Mouse (Mus musculus) neural tube, embryonic 15.5 days (tissue): ENCODE measurements around the gene Vps13a. TPM values are rescaled to one million over a fixed set of nuclear protein-coding genes. Genes with fewer than 3 reads are reported as not detected.

Source experiments
- ATAC-seq: fragments of 200-750 bp; cut with Nextera tagmentation; 2 replicates; pipeline ENCODE4 v1.8.0; 2017; ENCODE audit warnings: mild to moderate bottlenecking, moderate TSS enrichment, moderate library complexity; ENCODE audit not compliant: low FRiP score
- H3K27ac ChIP-seq: fragments of 300-500 bp; sonication (generic); replicated peaks from 2 replicates; pipeline ENCODE4 v1.5.1; 2015; ENCODE audit warnings: mild to moderate bottlenecking, inconsistent platforms
- H3K27me3 ChIP-seq: fragments of 300-500 bp; sonication (generic); replicated peaks from 2 replicates; pipeline ENCODE4 v1.6.1; 2015; ENCODE audit warnings: inconsistent platforms
- H3K36me3 ChIP-seq: fragments of 300-500 bp; sonication (generic); 2 replicates; pipeline ENCODE4 v1.6.1; 2015; ENCODE audit warnings: inconsistent platforms
- H3K4me1 ChIP-seq: fragments of 300-500 bp; sonication (generic); 2 replicates; pipeline ENCODE4 v1.6.1; 2015; ENCODE audit warnings: inconsistent platforms
- H3K4me2 ChIP-seq: fragments of 300-500 bp; sonication (generic); 2 replicates; pipeline ENCODE4 v1.6.1; 2015; ENCODE audit warnings: inconsistent platforms, mild to moderate bottlenecking, moderate library complexity
- H3K4me3 ChIP-seq: fragments of 300-500 bp; sonication (generic); replicated peaks from 2 replicates; pipeline ENCODE4 v1.5.1; 2015; ENCODE audit warnings: mild to moderate bottlenecking, inconsistent platforms
- H3K9ac ChIP-seq: fragments of 300-500 bp; sonication (generic); replicated peaks from 2 replicates; pipeline ENCODE4 v1.6.1; 2015; ENCODE audit warnings: mild to moderate bottlenecking, inconsistent platforms
- H3K9me3 ChIP-seq: fragments of 300-500 bp; sonication (generic); replicated peaks from 2 replicates; pipeline ENCODE4 v1.6.1; 2016; ENCODE audit warnings: inconsistent platforms
- WGBS: fragments of 180-500 bp; shearing (Covaris S2); methylation state at CpG from one replicate; pipeline ENCODE4 v1.1.7; 2015; ENCODE audit warnings: mixed read lengths; 5-methylcytosine and 5-hydroxymethylcytosine counted together
- polyA plus RNA-seq: library from polyadenylated mRNA; unstranded; fragments of >200 nt; fragmentation: Nextera tagmentation; extraction: Ambion mirVana; gene quantifications from 2 replicates; pipeline ENCODE4 v1.2.1, GENCODE M21; 2015

Vps13a gene
- polyA plus RNA-seq, 1 experiment from 2014 or later = 8.8 TPM

- Histone ChIP-seq H3K4me3 (no peak overlapping the region), H3K9ac (no peak overlapping the region), H3K4me2 (no peak overlapping the region), H3K27me3 (no peaks in the 10 kb centered on the region), H3K36me3 (no peaks in the 10 kb centered on the region), H3K9me3 (no peaks in the 10 kb centered on the region), H3K27ac (no peak overlapping the region), H3K4me1 (no peaks in the 10 kb centered on the region)
- no peak for ATAC-seq
- 93% methylated on average over 6 of the region's 6 CpGs for WGBS
Observed at GRCm38 (mm10) chr19:16607634-16608033, 173.1 kb downstream of the Vps13a start.

GRCm38 (mm10) chr19:16602026-16602425, 178.7 kb downstream of the Vps13a start:
- no peak overlapping the region for H3K4me3 ChIP-seq
- H3K27me3 ChIP-seq = no peaks in the 10 kb centered on the region
- H3K27ac ChIP-seq = no peak overlapping the region
- H3K36me3 ChIP-seq = no peaks in the 10 kb centered on the region
- 81% methylated on average over 8 of the region's 8 CpGs for WGBS
- no peak overlapping the region for H3K9ac ChIP-seq
- H3K4me2 ChIP-seq = no peak overlapping the region
- ATAC-seq = no peak
- peaks cover 7% of the 10 kb centered on the region for H3K4me1 ChIP-seq
- no peaks in the 10 kb centered on the region for H3K9me3 ChIP-seq

- Histone ChIP-seq H3K4me3 (no peak overlapping the region), H3K9ac (peak overlapping the region; percentile 23), H3K27me3 (no peaks in the 10 kb centered on the region), H3K9me3 (no peaks in the 10 kb centered on the region), H3K27ac (no peak overlapping the region), H3K4me2 (peak overlapping the region; percentile 34), H3K36me3 (no peaks in the 10 kb centered on the region), H3K4me1 (peaks cover 7% of the 10 kb centered on the region)
- ATAC-seq = peak; percentile 89
- WGBS = 12% methylated on average over 9 of the region's 9 CpGs
Observed at GRCm38 (mm10) chr19:16599298-16599970, 181.3 kb downstream of the Vps13a start.

- 51% methylated on average over 11 of the region's 11 CpGs for WGBS
- no peak overlapping the region for H3K4me3 ChIP-seq
- no peaks in the 10 kb centered on the region for H3K27me3 ChIP-seq
- no peak overlapping the region for H3K27ac ChIP-seq
- H3K9ac ChIP-seq = peak overlapping the region; percentile 23
- H3K4me1 ChIP-seq = peaks cover 7% of the 10 kb centered on the region
- H3K36me3 ChIP-seq = no peaks in the 10 kb centered on the region
- H3K4me2 ChIP-seq = peak overlapping the region; percentile 34
- peak; percentile 74 for ATAC-seq
- no peaks in the 10 kb centered on the region for H3K9me3 ChIP-seq
Observed at GRCm38 (mm10) chr19:16598653-16599297, 182.0 kb downstream of the Vps13a start.

GRCm38 (mm10) chr19:16597216-16597615, 183.5 kb downstream of the Vps13a start:
- Histone ChIP-seq H3K4me3 (no peak overlapping the region), H3K9ac (no peak overlapping the region), H3K36me3 (no peaks in the 10 kb centered on the region), H3K27ac (no peak overlapping the region), H3K4me1 (peaks cover 7% of the 10 kb centered on the region), H3K9me3 (no peaks in the 10 kb centered on the region), H3K27me3 (no peaks in the 10 kb centered on the region), H3K4me2 (no peak overlapping the region)
- WGBS = 86% methylated on average over 6 of the region's 6 CpGs
- no peak for ATAC-seq

- peaks cover 4% of the 10 kb centered on the region for H3K4me1 ChIP-seq
- no peak overlapping the region for H3K9ac ChIP-seq
- H3K4me3 ChIP-seq = no peak overlapping the region
- no peak for ATAC-seq
- H3K36me3 ChIP-seq = no peaks in the 10 kb centered on the region
- H3K4me2 ChIP-seq = no peak overlapping the region
- no peaks in the 10 kb centered on the region for H3K9me3 ChIP-seq
- H3K27ac ChIP-seq = no peak overlapping the region
- no peaks in the 10 kb centered on the region for H3K27me3 ChIP-seq
Observed at GRCm38 (mm10) chr19:16593975-16594317, 186.8 kb downstream of the Vps13a start.

GRCm38 (mm10) chr19:16593256-16593974, 187.3 kb downstream of the Vps13a start:
- ATAC-seq = no peak
- H3K4me2 ChIP-seq = no peak overlapping the region
- no peak overlapping the region for H3K27ac ChIP-seq
- no peaks in the 10 kb centered on the region for H3K36me3 ChIP-seq
- no peak overlapping the region for H3K9ac ChIP-seq
- 88% methylated on average over 7 of the region's 7 CpGs for WGBS
- no peaks in the 10 kb centered on the region for H3K9me3 ChIP-seq
- H3K27me3 ChIP-seq = no peaks in the 10 kb centered on the region
- H3K4me3 ChIP-seq = no peak overlapping the region
- no peaks in the 10 kb centered on the region for H3K4me1 ChIP-seq

- no peak overlapping the region for H3K27ac ChIP-seq
- no peaks in the 10 kb centered on the region for H3K9me3 ChIP-seq
- ATAC-seq = no peak
- 7% methylated on average over 3 of the region's 3 CpGs for WGBS
- H3K27me3 ChIP-seq = no peaks in the 10 kb centered on the region
- no peak overlapping the region for H3K4me2 ChIP-seq
- H3K36me3 ChIP-seq = no peaks in the 10 kb centered on the region
- no peaks in the 10 kb centered on the region for H3K4me1 ChIP-seq
- H3K4me3 ChIP-seq = no peak overlapping the region
- H3K9ac ChIP-seq = no peak overlapping the region
Observed at GRCm38 (mm10) chr19:16585379-16585778, 195.4 kb downstream of the Vps13a start.

GRCm38 (mm10) chr19:16584546-16584945, 196.2 kb downstream of the Vps13a start:
- no peak for ATAC-seq
- Histone ChIP-seq H3K4me2 (no peak overlapping the region), H3K36me3 (no peaks in the 10 kb centered on the region), H3K4me3 (no peak overlapping the region), H3K27ac (no peak overlapping the region), H3K4me1 (no peaks in the 10 kb centered on the region), H3K9ac (no peak overlapping the region), H3K9me3 (no peaks in the 10 kb centered on the region), H3K27me3 (no peaks in the 10 kb centered on the region)
- WGBS = 95% methylated on average over 7 of the region's 7 CpGs

- H3K4me1 ChIP-seq = no peaks in the 10 kb centered on the region
- no peak overlapping the region for H3K4me3 ChIP-seq
- H3K9ac ChIP-seq = no peak overlapping the region
- 91% methylated on average over 8 of the region's 8 CpGs for WGBS
- no peaks in the 10 kb centered on the region for H3K27me3 ChIP-seq
- no peak for ATAC-seq
- no peaks in the 10 kb centered on the region for H3K36me3 ChIP-seq
- no peak overlapping the region for H3K27ac ChIP-seq
- no peak overlapping the region for H3K4me2 ChIP-seq
- no peaks in the 10 kb centered on the region for H3K9me3 ChIP-seq
Observed at GRCm38 (mm10) chr19:16580501-16580900, 200.2 kb downstream of the Vps13a start.

- no peak for ATAC-seq
- Histone ChIP-seq H3K27ac (no peak overlapping the region), H3K9me3 (no peaks in the 10 kb centered on the region), H3K36me3 (no peaks in the 10 kb centered on the region), H3K4me1 (no peaks in the 10 kb centered on the region), H3K27me3 (no peaks in the 10 kb centered on the region), H3K4me2 (no peak overlapping the region), H3K9ac (no peak overlapping the region), H3K4me3 (no peak overlapping the region)
- WGBS = 88% methylated on average over 7 of the region's 7 CpGs
Observed at GRCm38 (mm10) chr19:16579656-16580260, 201.0 kb downstream of the Vps13a start.

- H3K36me3 ChIP-seq = no peaks in the 10 kb centered on the region
- H3K4me1 ChIP-seq = no peaks in the 10 kb centered on the region
- H3K9me3 ChIP-seq = no peaks in the 10 kb centered on the region
- 86% methylated on average over 6 of the region's 6 CpGs for WGBS
- H3K4me3 ChIP-seq = no peak overlapping the region
- no peak overlapping the region for H3K4me2 ChIP-seq
- no peak for ATAC-seq
- no peaks in the 10 kb centered on the region for H3K27me3 ChIP-seq
- no peak overlapping the region for H3K9ac ChIP-seq
- H3K27ac ChIP-seq = no peak overlapping the region
Observed at GRCm38 (mm10) chr19:16576790-16577189, 203.9 kb downstream of the Vps13a start.
